Mouse (Mus musculus): ENCODE results near the gene Lgals2. TPM values are rescaled to one million over a fixed set of nuclear protein-coding genes. Genes with fewer than 3 reads are reported as not detected.

Lgals2 gene
- polyA plus RNA-seq, 1 experiment from 2014 or later, result 39.4 TPM

GRCm38 (mm10) chr15:78801571-78801970 lies 53.8 kb downstream of the Lgals2 start:
- peaks cover 3% of the 10 kb centered on the region; the same call in 1 of the 2 replicates for H3K4me1 ChIP-seq (replicated peaks; ENCODE audit: control insufficient read depth, insufficient read depth)
- H3K27ac ChIP-seq (replicated peaks), result no peak overlapping the region
- 66% methylated on average over 9 of the region's 9 CpGs for WGBS
- H3K9me3 ChIP-seq (ENCODE audit: control insufficient read depth, low read length), result no peaks in the 10 kb centered on the region
- no peak for TF ChIP-seq EP300 (optimal IDR thresholded peaks at IDR 0.05)
- TF ChIP-seq CTCF (IDR thresholded peaks at IDR 0.05; ENCODE audit: low read depth), result no peak
- ATAC-seq (ENCODE audit: low FRiP score, low TSS enrichment) (no peak), DNase-seq (ENCODE audit: low spot score) (no peak)
- H3K36me3 ChIP-seq (ENCODE audit: control insufficient read depth, insufficient read depth, low read length), result 0 out of 2 replicates have a peak, but pooled peaks cover 2% of the 10 kb centered on the region
- H3K4me2 ChIP-seq (replicated peaks; ENCODE audit: low read depth), result peak overlapping the region; percentile 94
- peak overlapping the region; percentile 67 for H3K4me3 ChIP-seq (ENCODE audit: low read depth, low read length)
- H3K9ac ChIP-seq (ENCODE audit: low read length), result 0 out of 2 replicates have a peak overlapping the region, but pooled peaks have one; percentile 71
- H3K27me3 ChIP-seq (ENCODE audit: control insufficient read depth, insufficient read depth, low read length), result no peaks in the 10 kb centered on the region

Small RNA genes within 50 kb of the gene (microRNA-seq; reads per million reads assigned to microRNA genes)
- gene Mir6955, result not detected

Other genes with a start within 250 kb of the Lgals2 start
- gene Elfn2, start 136.8 kb downstream of the Lgals2 start, polyA plus RNA-seq (2015; fragmentation: Nextera tagmentation; extraction: Ambion mirVana), result 0.06 and 0.11 TPM in 2 replicates
- 5.6 and 7.2 TPM in 2 replicates for gene Mfng, start 82.1 kb downstream of the Lgals2 start, polyA plus RNA-seq (2015; fragmentation: Nextera tagmentation; extraction: Ambion mirVana)
- gene Card10, start 52.5 kb downstream of the Lgals2 start, polyA plus RNA-seq (2015; fragmentation: Nextera tagmentation; extraction: Ambion mirVana), result 2.4 and 2.8 TPM in 2 replicates
- 37.7 and 45.4 TPM in 2 replicates for gene Cdc42ep1, start 12.9 kb downstream of the Lgals2 start, polyA plus RNA-seq (2015; fragmentation: Nextera tagmentation; extraction: Ambion mirVana)
- 35.6 and 39.3 TPM in 2 replicates for gene Gga1, start 21.7 kb upstream of the Lgals2 start, polyA plus RNA-seq (2015; fragmentation: Nextera tagmentation; extraction: Ambion mirVana)
- 0.27 and 0.28 TPM in 2 replicates for gene Gm49510, start 44.1 kb upstream of the Lgals2 start, polyA plus RNA-seq (2015; fragmentation: Nextera tagmentation; extraction: Ambion mirVana)
- gene Sh3bp1, start 44.2 kb upstream of the Lgals2 start, polyA plus RNA-seq (2015; fragmentation: Nextera tagmentation; extraction: Ambion mirVana), result 22.7 and 27.4 TPM in 2 replicates
- gene Pdxp, start 58.4 kb upstream of the Lgals2 start, polyA plus RNA-seq (2015; fragmentation: Nextera tagmentation; extraction: Ambion mirVana), result 4.1 and 4.3 TPM in 2 replicates
- gene Lgals1, start 71.2 kb upstream of the Lgals2 start, polyA plus RNA-seq (2015; fragmentation: Nextera tagmentation; extraction: Ambion mirVana), result 1,326 and 1,632 TPM in 2 replicates
- gene Nol12, start 79.4 kb upstream of the Lgals2 start, polyA plus RNA-seq (2015; fragmentation: Nextera tagmentation; extraction: Ambion mirVana), result 32.3 and 36.4 TPM in 2 replicates
- 22.4 and 30.6 TPM in 2 replicates for gene Triobp, start 92.2 kb upstream of the Lgals2 start, polyA plus RNA-seq (2015; fragmentation: Nextera tagmentation; extraction: Ambion mirVana)
- gene H1f0, start 172.9 kb upstream of the Lgals2 start, polyA plus RNA-seq (2015; fragmentation: Nextera tagmentation; extraction: Ambion mirVana), result 285 and 309 TPM in 2 replicates
- 0.31 and 0.34 TPM in 2 replicates for gene Galr3, start 186.4 kb upstream of the Lgals2 start, polyA plus RNA-seq (2015; fragmentation: Nextera tagmentation; extraction: Ambion mirVana)
- 27.1 and 28.0 TPM in 2 replicates for gene Ankrd54, start 207.4 kb upstream of the Lgals2 start, polyA plus RNA-seq (2015; fragmentation: Nextera tagmentation; extraction: Ambion mirVana)
- 132 and 135 TPM in 2 replicates for gene Eif3l, start 219.7 kb upstream of the Lgals2 start, polyA plus RNA-seq (2015; fragmentation: Nextera tagmentation; extraction: Ambion mirVana)